Mouse (Mus musculus) bone marrow macrophage, adult 2 months (primary cell): ENCODE results near the gene Trf. TPM values are rescaled to one million over a fixed set of nuclear protein-coding genes. Genes with fewer than 3 reads are reported as not detected.

ENCODE experiments used
- H3K27ac ChIP-seq: 2 replicates; pipeline ENCODE4 v1.5.1; 2012; ENCODE audit warnings: low read depth, low read length; ENCODE audit not compliant: insufficient read depth
- H3K4me1 ChIP-seq: 2 replicates; pipeline ENCODE4 v1.6.1; 2012; ENCODE audit warnings: low read length; ENCODE audit not compliant: control insufficient read depth, insufficient read depth
- H3K4me3 ChIP-seq: 2 replicates; pipeline ENCODE4 v1.5.1; 2012; ENCODE audit warnings: mild to moderate bottlenecking, low read length, moderate library complexity; ENCODE audit not compliant: insufficient read depth
- CTCF ChIP-seq: IDR thresholded peaks from 2 replicates; pipeline ENCODE4 v1.5.1; 2012; ENCODE audit warnings: low read depth, mild to moderate bottlenecking, low read length, moderate library complexity
- POLR2A ChIP-seq: IDR thresholded peaks from 2 replicates; pipeline ENCODE4 v1.6.1; 2012; ENCODE audit warnings: mild to moderate bottlenecking, low read depth, low read length, borderline replicate concordance
- polyA plus RNA-seq: library from polyadenylated mRNA; stranded (reverse); fragments of >200 nt; gene quantifications from 2 replicates; pipeline ENCODE4 v1.2.4, GENCODE M21; 2012; ENCODE audit not compliant: missing spikeins, insufficient read depth, insufficient read length

Trf gene
- polyA plus RNA-seq, 1 experiment, result 513 TPM

DNA sequence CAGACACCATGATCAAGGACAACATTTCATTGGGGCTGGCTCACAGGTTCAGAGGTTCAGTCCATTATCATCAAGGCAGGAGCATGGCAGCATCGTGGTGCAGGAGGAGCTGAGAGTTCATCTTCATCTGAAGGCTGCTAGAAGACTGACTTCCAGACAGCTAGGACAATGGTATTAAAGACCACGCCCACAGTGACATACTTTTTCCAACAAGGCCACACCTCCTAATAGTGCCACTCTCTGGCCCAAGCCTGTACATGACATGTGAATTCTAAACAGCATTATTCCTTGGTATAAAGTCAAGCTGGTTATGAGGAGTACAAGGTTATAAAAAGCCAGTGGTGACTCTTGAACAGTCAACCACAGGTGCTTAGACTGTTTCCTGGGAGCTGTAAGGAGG lies 75.7 kb downstream of the Trf start:
- Histone ChIP-seq H3K4me1 (peaks cover 5% of the 10 kb centered on the region), H3K4me3 (no peak overlapping the region), H3K27ac (no peak overlapping the region)
- TF ChIP-seq POLR2A (no peak), CTCF (no peak)

Other genes starting within 250 kb of the Trf start
- 0.24 TPM in 1 of 2 replicates, not detected in the other for gene Slco2a1, start 241.7 kb downstream of the Trf start, polyA plus RNA-seq
- 11.1 and 11.4 TPM in 2 replicates for gene Rab6b, start 118.7 kb downstream of the Trf start, polyA plus RNA-seq
- 17.7 and 20.8 TPM in 2 replicates for gene Srprb, start 28.3 kb downstream of the Trf start, polyA plus RNA-seq
- gene Gm20425, start 137 bp downstream of the Trf start, polyA plus RNA-seq, result 1.5 and 2.1 TPM in 2 replicates
- gene 1300017J02Rik, start 74.6 kb upstream of the Trf start, polyA plus RNA-seq, result not detected in 2 replicates
- gene Topbp1, start 74.8 kb upstream of the Trf start, polyA plus RNA-seq, result 43.9 and 49.4 TPM in 2 replicates
- gene Cdv3, start 135.4 kb upstream of the Trf start, polyA plus RNA-seq, result 87.7 and 93.1 TPM in 2 replicates
- gene Bfsp2, start 250.0 kb upstream of the Trf start, polyA plus RNA-seq, result not detected in 2 replicates